Mouse (Mus musculus): ENCODE data around the gene Cyp2b10. TPM values are rescaled to one million over a fixed set of nuclear protein-coding genes. Genes with fewer than 3 reads are reported as not detected.
"Not testable (repeated sequence)": the region's sequence is repeated elsewhere in the genome, so short reads cannot be mapped to it uniquely, and the experiment has no call there.

The Cyp2b10 gene
- polyA plus RNA-seq, 1 experiment from 2014 or later: not detected

- Histone ChIP-seq H3K79me2 (ENCODE audit: inconsistent target) (no peaks in the 10 kb centered on the region), H3K4me3 (ENCODE audit: inconsistent target) (no peak overlapping the region), H3K27ac (no peak overlapping the region), H3K36me3 (ENCODE audit: inconsistent target) (no peaks in the 10 kb centered on the region)
- WGBS (ENCODE audit: missing documents): 73% methylated on average over 1 of the region's 1 CpGs
These were observed 2.3 kb upstream of the Cyp2b10 start for GRCm38 (mm10) chr7:25895162-25895561.

GRCm38 (mm10) chr7:25898064-25898463 lies 644 bp downstream of the Cyp2b10 start:
- H3K4me3 ChIP-seq (ENCODE audit: inconsistent target): no peak overlapping the region
- WGBS (ENCODE audit: missing documents): 83% methylated on average over 7 of the region's 7 CpGs
- no peaks in the 10 kb centered on the region for H3K79me2 ChIP-seq (ENCODE audit: inconsistent target)
- no peaks in the 10 kb centered on the region for H3K36me3 ChIP-seq (ENCODE audit: inconsistent target)
- H3K27ac ChIP-seq: no peak overlapping the region

- no peaks in the 10 kb centered on the region for H3K79me2 ChIP-seq (ENCODE audit: inconsistent target)
- no peaks in the 10 kb centered on the region for H3K36me3 ChIP-seq (ENCODE audit: inconsistent target)
- WGBS (ENCODE audit: missing documents): 50% methylated on average over 8 of the region's 8 CpGs
- H3K27ac ChIP-seq: no peak overlapping the region
- no peak overlapping the region for H3K4me3 ChIP-seq (ENCODE audit: inconsistent target)
These were observed 4.8 kb downstream of the Cyp2b10 start for GRCm38 (mm10) chr7:25902061-25902690.

- 35% methylated on average over 13 of the region's 14 CpGs for WGBS (ENCODE audit: missing documents)
These were observed 5.7 kb downstream of the Cyp2b10 start for GRCm38 (mm10) chr7:25903156-25903555.

GRCm38 (mm10) chr7:25904066-25904465 lies 6.6 kb downstream of the Cyp2b10 start:
- Histone ChIP-seq H3K36me3 (ENCODE audit: inconsistent target) (no peaks in the 10 kb centered on the region), H3K79me2 (ENCODE audit: inconsistent target) (no peaks in the 10 kb centered on the region), H3K27ac (no peak overlapping the region), H3K4me3 (ENCODE audit: inconsistent target) (no peak overlapping the region)
- WGBS (ENCODE audit: missing documents): 39% methylated on average over 3 of the region's 3 CpGs

More at GRCm38 (mm10) chr7:25903156-25903555, 5.7 kb downstream of the Cyp2b10 start:
- H3K27ac ChIP-seq: no peak overlapping the region
- no peaks in the 10 kb centered on the region for H3K36me3 ChIP-seq (ENCODE audit: inconsistent target)
- no peak overlapping the region for H3K4me3 ChIP-seq (ENCODE audit: inconsistent target)
- H3K79me2 ChIP-seq (ENCODE audit: inconsistent target): no peaks in the 10 kb centered on the region

GRCm38 (mm10) chr7:25904489-25904888 lies 7.1 kb downstream of the Cyp2b10 start:
- no peaks in the 10 kb centered on the region for H3K79me2 ChIP-seq (ENCODE audit: inconsistent target)
- H3K4me3 ChIP-seq (ENCODE audit: inconsistent target): no peak overlapping the region
- H3K27ac ChIP-seq: no peak overlapping the region
- no peaks in the 10 kb centered on the region for H3K36me3 ChIP-seq (ENCODE audit: inconsistent target)
- 66% methylated on average over 10 of the region's 10 CpGs for WGBS (ENCODE audit: missing documents)

GRCm38 (mm10) chr7:25907380-25907779 lies 10.0 kb downstream of the Cyp2b10 start:
- no peaks in the 10 kb centered on the region for H3K79me2 ChIP-seq (ENCODE audit: inconsistent target)
- no peaks in the 10 kb centered on the region for H3K36me3 ChIP-seq (ENCODE audit: inconsistent target)
- H3K27ac ChIP-seq: no peak overlapping the region
- H3K4me3 ChIP-seq (ENCODE audit: inconsistent target): no peak overlapping the region
- WGBS (ENCODE audit: missing documents): 72% methylated on average over 6 of the region's 6 CpGs

- WGBS (ENCODE audit: missing documents): 89% methylated on average over 1 of the region's 2 CpGs
- H3K79me2 ChIP-seq (ENCODE audit: inconsistent target): no peaks in the 10 kb centered on the region
- no peak overlapping the region for H3K27ac ChIP-seq
- no peaks in the 10 kb centered on the region for H3K36me3 ChIP-seq (ENCODE audit: inconsistent target)
- H3K4me3 ChIP-seq (ENCODE audit: inconsistent target): no peak overlapping the region
These were observed 12.6 kb downstream of the Cyp2b10 start for GRCm38 (mm10) chr7:25910046-25910445.

GRCm38 (mm10) chr7:25916116-25916515 lies 18.7 kb downstream of the Cyp2b10 start:
- WGBS (ENCODE audit: missing documents): 80% methylated on average over 1 of the region's 1 CpGs
- no peaks in the 10 kb centered on the region for H3K36me3 ChIP-seq (ENCODE audit: inconsistent target)
- no peaks in the 10 kb centered on the region for H3K79me2 ChIP-seq (ENCODE audit: inconsistent target)
- H3K27ac ChIP-seq: no peak overlapping the region
- H3K4me3 ChIP-seq (ENCODE audit: inconsistent target): no peak overlapping the region

GRCm38 (mm10) chr7:25917271-25917670 lies 19.9 kb downstream of the Cyp2b10 start:
- H3K4me3 ChIP-seq (ENCODE audit: inconsistent target); H3K36me3 ChIP-seq (ENCODE audit: inconsistent target); H3K27ac ChIP-seq; H3K79me2 ChIP-seq (ENCODE audit: inconsistent target): not testable (repeated sequence)
- 61% methylated on average over 5 of the region's 5 CpGs for WGBS (ENCODE audit: missing documents)

GRCm38 (mm10) chr7:25919467-25919866 lies 22.0 kb downstream of the Cyp2b10 start:
- Histone ChIP-seq H3K36me3 (ENCODE audit: inconsistent target) (no peaks in the 10 kb centered on the region), H3K4me3 (ENCODE audit: inconsistent target) (no peak overlapping the region), H3K27ac (no peak overlapping the region), H3K79me2 (ENCODE audit: inconsistent target) (no peaks in the 10 kb centered on the region)
- 92% methylated on average over 1 of the region's 1 CpGs for WGBS (ENCODE audit: missing documents)

GRCm38 (mm10) chr7:25945274-25945673 lies 47.9 kb downstream of the Cyp2b10 start:
- 82% methylated on average over 1 of the region's 1 CpGs for WGBS (ENCODE audit: missing documents)
- Histone ChIP-seq H3K4me3 (ENCODE audit: inconsistent target) (no peak overlapping the region), H3K79me2 (ENCODE audit: inconsistent target) (no peaks in the 10 kb centered on the region), H3K36me3 (ENCODE audit: inconsistent target) (no peaks in the 10 kb centered on the region), H3K27ac (no peak overlapping the region)

Other genes starting within 250 kb of the Cyp2b10 start
- 16.8 to 34.2 TPM (median 16.9 TPM) in 3 replicates for gene Bckdha, start 238.6 kb upstream of the Cyp2b10 start, polyA plus RNA-seq (2018)
- 8.2 to 37.9 TPM (median 20.7 TPM) in 3 replicates for gene Exosc5, start 238.5 kb upstream of the Cyp2b10 start, polyA plus RNA-seq (2018)
- 0.25 to 0.59 TPM (median 0.32 TPM) in 3 replicates for gene Tmem91, start 222.5 kb upstream of the Cyp2b10 start, polyA plus RNA-seq (2018)
- gene B9d2, start 216.8 kb upstream of the Cyp2b10 start, polyA plus RNA-seq (2018): 6.8 to 17.7 TPM (median 9.7 TPM) in 3 replicates
- gene Tgfb1, start 210.6 kb upstream of the Cyp2b10 start, polyA plus RNA-seq (2018): 329 to 471 TPM (median 343 TPM) in 3 replicates
- gene Ccdc97, start 178.5 kb upstream of the Cyp2b10 start, polyA plus RNA-seq (2018): 21.9 to 33.1 TPM (median 32.9 TPM) in 3 replicates
- 94.5 to 149 TPM (median 100 TPM) in 3 replicates for gene Hnrnpul1, start 142.9 kb upstream of the Cyp2b10 start, polyA plus RNA-seq (2018)
- 47.8 to 96.5 TPM (median 55.0 TPM) in 3 replicates for gene Axl, start 108.9 kb upstream of the Cyp2b10 start, polyA plus RNA-seq (2018)
- 0.17 to 0.20 TPM in 2 of 3 replicates, not detected in the other for gene Cyp2s1, start 80.7 kb upstream of the Cyp2b10 start, polyA plus RNA-seq (2018)
- gene Cyp2b13, start 163.9 kb downstream of the Cyp2b10 start, polyA plus RNA-seq (2018): not detected in 3 replicates